10 mouse cellular contexts compared by ENCODE assay signal in the genomic region with DNA sequence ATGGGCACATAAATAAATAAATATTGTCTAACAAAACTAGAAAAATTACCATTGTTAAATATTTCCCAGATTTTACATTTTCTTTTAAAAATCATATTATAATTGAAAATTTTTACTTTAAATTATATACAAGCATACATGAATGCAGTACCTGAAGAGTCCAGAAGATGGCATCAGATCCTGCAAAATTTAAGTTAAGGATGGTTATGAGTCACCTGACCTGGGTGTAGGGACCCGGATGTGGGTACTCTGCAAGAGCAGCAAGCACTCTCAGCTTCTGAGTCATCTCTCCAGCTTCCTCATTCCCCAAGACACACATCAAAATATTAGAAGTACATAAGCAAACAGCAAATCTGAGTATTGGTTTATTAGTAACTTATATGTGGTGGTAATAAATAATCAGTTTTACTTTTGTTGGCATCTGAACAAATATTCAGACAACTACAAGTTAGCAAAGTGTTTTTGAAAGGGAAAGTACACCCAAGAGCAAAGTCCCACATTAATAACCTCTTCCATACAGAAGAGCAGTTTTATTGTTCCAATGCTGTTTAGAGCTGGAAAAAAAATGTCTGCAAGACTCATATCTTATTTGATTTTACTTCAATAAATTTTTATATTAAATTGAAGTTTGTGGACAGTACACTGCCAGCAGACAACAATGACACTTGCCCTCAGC. TPM values are rescaled to one million over a fixed set of nuclear protein-coding genes. Genes with fewer than 3 reads are reported as not detected.
DNase-seq lines count a peak whose midpoint lies in the region; ATAC-seq and TF ChIP-seq lines count a peak whose summit lies in the region.
"Had no signal": no experiment of that assay in that cellular context is flagged by ENCODE, and none has a peak within 500 bp of the region (broad histone marks: within the 10 kb centered on the region; RNA-seq: fewer than 3 reads in every experiment).

No protein-coding gene starts in this region.

- H3K27ac ChIP-seq in ES-E14 (ENCODE audit: insufficient read depth, low read depth, low read length, poor library complexity, severe bottlenecking), result no peak overlapping the region
- H3K27ac ChIP-seq: heart, embryonic 10.5 days; liver, embryonic 13.5 days had no signal

- H3K9ac ChIP-seq in ES-E14 (ENCODE audit: insufficient read depth, low read depth, low read length, poor library complexity, severe bottlenecking), result no peak overlapping the region
- H3K9ac ChIP-seq: liver, embryonic 13.5 days had no signal

- in situ Hi-C loops in ES-E14 (cut with MboI; ENCODE audit: low sequenced_read_pairs in 2 of 2, unreplicated experiment in 2 of 2), result loop anchor here in 1 of 2 experiments (5.0 to 25.0 kb wide), 3 partner anchors 331 to 736 kb away; no protein-coding TSS in a partner anchor

- no peaks in the 10 kb centered on the region for H3K9me3 ChIP-seq in ES-E14 (ENCODE audit: control insufficient read depth, insufficient read depth, low read depth, low read length)
- H3K9me3 ChIP-seq: heart, embryonic 10.5 days; liver, embryonic 13.5 days had no signal

- DNase-seq in kidney, adult 18-20 months, result peak; percentile 26
- DNase-seq in kidney, postnatal 4 days, result no peak
- peak; percentile 33 for DNase-seq in ES-E14 (ENCODE audit: low read depth, low spot score)
- DNase-seq in natural killer cell, adult 2 months (ENCODE audit: low spot score in 2 of 2), result peak; percentile 19 to 33
- DNase-seq in embryo, embryonic 10 days (ENCODE audit: low spot score), result no peak
- no peak for DNase-seq in layer of hippocampus, postnatal 25 days (ENCODE audit: extremely low spot score in 1 of 2, low spot score in 1 of 2)
- no peak for DNase-seq in ovary, adult 18-20 months (ENCODE audit: low spot score)
- DNase-seq: liver, embryonic 13.5 days had no signal

- no peaks in the 10 kb centered on the region for H3K36me3 ChIP-seq in ES-E14 (ENCODE audit: control insufficient read depth, insufficient read depth, low read length, poor library complexity, severe bottlenecking)
- H3K36me3 ChIP-seq: heart, embryonic 10.5 days; liver, embryonic 13.5 days had no signal

- no peaks in the 10 kb centered on the region for H3K4me1 ChIP-seq in ES-E14 (ENCODE audit: control insufficient read depth in 2 of 2, insufficient read depth in 2 of 2, low read length in 2 of 2, poor library complexity in 1 of 2)

- peak; percentile 69 for ATAC-seq in common myeloid progenitor, adult 5-6 weeks (replicated peaks; ENCODE audit: low read depth, poor library complexity, severe bottlenecking)

- H3K4me3 ChIP-seq in ES-E14 (ENCODE audit: insufficient read depth in 1 of 2, low read depth in 1 of 2, low read length in 2 of 2, poor library complexity in 1 of 2, severe bottlenecking in 1 of 2), result no peak overlapping the region
- H3K4me3 ChIP-seq: heart, embryonic 10.5 days; liver, embryonic 13.5 days had no signal

TF ChIP-seq in ES-E14, 5 proteins besides CTCF, POLR2A, EP300 and RAD21:
- TF ChIP-seq CHD2 (IDR thresholded peaks at IDR 0.05; ENCODE audit: low read depth, low read length), result no peak
- peak; percentile 70; the same call in 1 of the 2 replicates for TF ChIP-seq ZC3H11A (IDR thresholded peaks at IDR 0.05; ENCODE audit: borderline replicate concordance, low read depth, low read length)
- no peak for TF ChIP-seq MAFK (IDR thresholded peaks at IDR 0.05; ENCODE audit: insufficient read depth, low read depth, low read length)

RNA-seq across cellular contexts. Expression of gene Il15, which starts 51.6 kb away (rescaled TPM):
- total RNA-seq in ES-E14 (2012; rRNA removed), result 0.53 and 0.54 TPM in 2 replicates
- total RNA-seq in common myeloid progenitor, adult 5-6 weeks (2017), result 19.2 and 19.7 TPM in 2 replicates
- total RNA-seq in layer of hippocampus, postnatal 25 days (2021), result 1 to 10 TPM; 1.1 to 1.5 TPM

Comparison
In these comparisons a context has a peak if more than half of its experiments do, and no peak if none do; other contexts are left out.
1. DNase-seq: peak in kidney, adult 18-20 months (single experiment), ES-E14 (single experiment) and natural killer cell, adult 2 months (2 of 2); none in kidney, postnatal 4 days (0 of 2), embryo, embryonic 10 days (single experiment), layer of hippocampus, postnatal 25 days (0 of 2) and ovary, adult 18-20 months (single experiment).